Mouse (Mus musculus) gastrocnemius, adult 2 months (tissue): Measurements from ENCODE around the gene Lrrtm3. TPM values are rescaled to one million over a fixed set of nuclear protein-coding genes. Genes with fewer than 3 reads are reported as not detected.
A peak's percentile ranks its signal among the peaks of the same experiment; 100 is the strongest.

Experiments
- DNase-seq: peaks from one replicate; pipeline ENCODE4 v3.0.0; 2022
- H3K27ac ChIP-seq: fragments of 200-600 bp; 2 replicates; pipeline ENCODE4 v1.8.1; 2022; ENCODE audit warnings: mild to moderate bottlenecking
- H3K4me3 ChIP-seq: fragments of 200-600 bp; 2 replicates; pipeline ENCODE4 v1.8.1; 2022; ENCODE audit warnings: mild to moderate bottlenecking, moderate library complexity
- CTCF ChIP-seq: fragments of 200-600 bp; IDR thresholded peaks from 2 replicates; pipeline ENCODE4 v1.8.1; 2022; ENCODE audit warnings: antibody characterized with exemption, mild to moderate bottlenecking, moderate library complexity
- intact Hi-C: fragments of 180-260 bp; cut with DNase I; formaldehyde crosslinking; loops from one replicate; pipeline ENCODE4 v1.15.1; 2025
- total RNA-seq, 2 experiments: library from RNA; stranded (reverse); gene quantifications; 2 replicates each; pipeline ENCODE4 v1.2.3; 2021

The Lrrtm3 gene
- total RNA-seq, 2 experiments from 2014 or later, result 0.41 to 0.59 TPM

- no peak for TF ChIP-seq CTCF
- no peak overlapping the region for H3K27ac ChIP-seq
Observed at GRCm38 (mm10) chr10:63945534-63945933, 144.5 kb downstream of the Lrrtm3 start.

GRCm38 (mm10) chr10:63933946-63934345 lies 156.1 kb downstream of the Lrrtm3 start:
- Histone ChIP-seq H3K27ac (no peak overlapping the region), H3K4me3 (no peak overlapping the region)
- no peak for TF ChIP-seq CTCF
- intact Hi-C loops, result no loop called here
- DNase-seq, result no peak

More at GRCm38 (mm10) chr10:63945534-63945933, 144.5 kb downstream of the Lrrtm3 start:
- DNase-seq, result no peak
- intact Hi-C loops, result no loop called here
- H3K4me3 ChIP-seq, result no peak overlapping the region

GRCm38 (mm10) chr10:63927334-63927733 lies 162.7 kb downstream of the Lrrtm3 start, which contains the start of gene Gm10118:
TSS of gene Gm10118 (minus strand) at chr10:63927434.
- TF ChIP-seq CTCF, result no peak
- H3K27ac ChIP-seq, result no peak within 1 kb of the TSS
- no peak within 1 kb of the TSS for H3K4me3 ChIP-seq
- intact Hi-C loops, result no loop called here
- DNase-seq, result no peak

DNA sequence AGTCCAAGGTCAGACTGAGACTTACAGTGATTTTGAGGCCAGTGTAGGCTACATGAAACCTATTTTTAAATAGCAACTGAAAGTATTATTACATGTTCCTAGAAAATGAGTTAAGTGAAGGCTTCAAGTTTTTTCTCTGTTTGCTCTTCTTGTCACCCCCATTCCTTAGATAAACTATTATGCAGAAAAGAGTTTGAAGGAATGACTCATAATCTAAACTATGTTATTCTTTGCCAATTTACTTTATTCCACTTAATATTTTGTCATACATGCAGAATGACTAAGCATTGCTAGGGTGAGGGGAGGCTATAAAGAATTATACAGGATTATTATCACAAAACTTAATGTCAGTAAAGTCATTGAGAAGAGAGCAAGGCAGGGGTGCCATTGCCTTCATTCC lies 181.2 kb downstream of the Lrrtm3 start:
- no peak overlapping the region for H3K4me3 ChIP-seq
- TF ChIP-seq CTCF, result no peak
- H3K27ac ChIP-seq, result no peak overlapping the region
- intact Hi-C loops, result no loop called here
- no peak for DNase-seq

GRCm38 (mm10) chr10:63899891-63900290 lies 190.2 kb downstream of the Lrrtm3 start:
- Histone ChIP-seq H3K27ac (no peak overlapping the region), H3K4me3 (no peak overlapping the region)
- no peak for TF ChIP-seq CTCF
- DNase-seq, result no peak
- intact Hi-C loops, result no loop called here

DNA sequence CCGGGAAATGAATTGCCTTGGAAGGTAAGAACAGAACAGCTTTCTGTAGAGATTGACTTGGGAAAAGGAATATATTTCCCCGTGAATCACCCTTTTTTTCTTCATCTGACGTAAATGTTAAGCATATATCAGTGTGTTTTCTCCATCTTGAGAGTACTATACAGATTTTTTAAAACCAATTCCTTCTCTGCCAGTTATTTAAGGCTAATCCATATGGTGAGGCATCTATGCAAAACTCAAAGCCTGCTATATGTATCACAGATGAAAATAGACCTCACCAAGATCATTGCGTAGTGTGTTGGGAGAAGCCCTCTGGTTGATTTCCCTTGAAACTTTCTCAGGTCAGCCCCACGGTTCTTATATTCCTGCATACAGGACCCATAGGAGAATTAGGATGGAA lies 195.5 kb downstream of the Lrrtm3 start:
- no peak for DNase-seq
- no peak for TF ChIP-seq CTCF
- intact Hi-C loops, result no loop called here
- H3K4me3 ChIP-seq, result no peak overlapping the region
- no peak overlapping the region for H3K27ac ChIP-seq

DNA sequence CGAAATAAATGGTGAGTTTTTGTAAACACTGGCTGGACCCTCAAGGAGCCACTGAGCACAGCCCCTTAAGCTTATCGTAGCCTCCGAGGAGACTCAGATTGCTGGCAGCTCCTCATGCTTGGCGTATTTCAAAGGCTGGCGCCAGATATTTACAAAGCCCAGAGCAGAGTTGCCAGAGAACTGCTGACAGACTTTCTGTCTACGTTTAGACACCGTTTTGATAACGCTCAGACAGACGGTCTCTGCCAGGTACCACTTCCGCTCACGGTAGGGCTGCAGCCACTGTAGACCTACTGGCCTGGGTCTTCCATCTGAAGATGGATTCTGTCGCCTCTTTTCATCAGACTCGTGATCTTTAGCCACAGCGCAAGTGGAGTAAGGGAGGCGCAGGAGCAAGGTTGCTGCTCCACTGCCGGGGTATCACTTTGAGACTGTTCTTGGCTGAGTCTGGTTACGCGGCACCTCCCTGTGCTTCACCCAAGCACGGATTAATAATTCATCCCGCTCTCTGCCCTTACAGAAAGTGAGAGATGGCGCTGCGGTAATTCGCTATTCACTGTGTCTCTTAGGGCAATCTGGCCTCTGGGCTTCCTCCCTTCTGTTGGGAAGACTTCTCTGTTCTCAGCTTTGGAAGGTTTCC lies 203.5 kb downstream of the Lrrtm3 start:
- Histone ChIP-seq H3K27ac (no peak overlapping the region), H3K4me3 (no peak overlapping the region)
- TF ChIP-seq CTCF, result no peak
- intact Hi-C loops, result no loop called here
- no peak for DNase-seq

- Histone ChIP-seq H3K27ac (peak overlapping the region; percentile 20; the same call in 1 of the 2 replicates), H3K4me3 (no peak overlapping the region)
- no peak for TF ChIP-seq CTCF
- intact Hi-C loops, result no loop called here
- peak; percentile 61 for DNase-seq
Observed at GRCm38 (mm10) chr10:63880462-63880903, 209.6 kb downstream of the Lrrtm3 start.

Other genes starting within 250 kb of the Lrrtm3 start
- not detected for gene Gm10118, start 162.8 kb downstream of the Lrrtm3 start, total RNA-seq